Mouse (Mus musculus) MEL (cell line): ENCODE measurements at regions not wholly inside any gene's neighbourhood (a gene's known extent, or its start where the extent isn't known, plus 50 kb on each side); places are given as distances from the start of the nearest gene placed in this dataset.

Source experiments
- DNase-seq: peaks from one replicate; pipeline ENCODE4 v3.0.0; 2011; ENCODE audit warnings: low read depth, low spot score
- H3K27ac ChIP-seq: 2 replicates; pipeline ENCODE4 v1.5.1; 2012; ENCODE audit warnings: low read depth, mild to moderate bottlenecking, control low read depth, low read length, moderate library complexity; ENCODE audit not compliant: control insufficient read depth
- H3K27me3 ChIP-seq, 2 experiments: fragments of 150-350 bp in 1 of 2; sonication (generic) in 1 of 2; 2 replicates each; pipeline ENCODE4 v1.6.1; 2012; ENCODE audit warnings: low read length in 2 of 2, mild to moderate bottlenecking in 2 of 2, improper control_type of control experiment in 1 of 2, moderate library complexity in 1 of 2; ENCODE audit not compliant: insufficient read depth in 2 of 2, control insufficient read depth in 1 of 2
- H3K36me3 ChIP-seq, 2 experiments: 2 replicates each; pipeline ENCODE4 v1.6.1; 2012 to 2014; ENCODE audit warnings: low read length in 2 of 2, improper control_type of control experiment in 1 of 2, inconsistent platforms in 1 of 2, mild to moderate bottlenecking in 1 of 2; ENCODE audit not compliant: insufficient read depth in 2 of 2, control insufficient read depth in 1 of 2
- H3K4me1 ChIP-seq, 2 experiments: fragments of 150-350 bp in 1 of 2; sonication (generic) in 1 of 2; 2 replicates each; pipeline ENCODE4 v1.6.1; 2012; ENCODE audit warnings: low read length in 2 of 2, improper control_type of control experiment in 1 of 2, mild to moderate bottlenecking in 1 of 2; ENCODE audit not compliant: insufficient read depth in 2 of 2, control insufficient read depth in 1 of 2
- H3K4me3 ChIP-seq, 2 experiments: fragments of 150-350 bp in 1 of 2; sonication (generic) in 1 of 2; 2 replicates each; pipeline ENCODE4 v1.5.1; 2012; ENCODE audit warnings: low read depth in 2 of 2, low read length in 2 of 2, mild to moderate bottlenecking in 2 of 2, moderate library complexity in 2 of 2, control low read depth in 1 of 2, improper control_type of control experiment in 1 of 2; ENCODE audit not compliant: control insufficient read depth in 1 of 2, insufficient read depth in 1 of 2
- H3K79me2 ChIP-seq: 2 replicates; pipeline ENCODE4 v1.6.1; 2012; ENCODE audit warnings: mild to moderate bottlenecking, low read length, moderate library complexity; ENCODE audit not compliant: control insufficient read depth, poor library complexity, insufficient read depth
- H3K9ac ChIP-seq: 2 replicates; pipeline ENCODE4 v1.6.1; 2012; ENCODE audit warnings: low read depth, mild to moderate bottlenecking, control low read depth, low read length, moderate library complexity; ENCODE audit not compliant: control insufficient read depth, poor library complexity, severe bottlenecking
- H3K9me3 ChIP-seq: fragments of 150-350 bp; sonication (generic); replicated peaks from 2 replicates; pipeline ENCODE4 v1.6.1; 2012; ENCODE audit warnings: mild to moderate bottlenecking, low read length, improper control_type of control experiment, moderate library complexity; ENCODE audit not compliant: insufficient read depth
- BHLHE40 ChIP-seq: IDR thresholded peaks from 2 replicates; pipeline ENCODE4 v1.6.1; 2012; ENCODE audit warnings: low read depth, mild to moderate bottlenecking, inconsistent platforms, low read length, improper control_type of control experiment, borderline replicate concordance
- CHD2 ChIP-seq: IDR thresholded peaks from 2 replicates; pipeline ENCODE4 v1.6.1; 2011; ENCODE audit warnings: low read length, improper control_type of control experiment
- E2F4 ChIP-seq: IDR thresholded peaks from 2 replicates; pipeline ENCODE4 v1.6.1; 2011; ENCODE audit warnings: low read depth, low read length, improper control_type of control experiment, borderline replicate concordance
- GABPA ChIP-seq: IDR thresholded peaks from 2 replicates; pipeline ENCODE4 v1.6.1; 2012; ENCODE audit warnings: low read depth, mild to moderate bottlenecking, inconsistent platforms, low read length, improper control_type of control experiment, moderate library complexity
- HCFC1 ChIP-seq: IDR thresholded peaks from 2 replicates; pipeline ENCODE4 v1.6.1; 2012; ENCODE audit warnings: low read depth, mild to moderate bottlenecking, inconsistent platforms, low read length, improper control_type of control experiment, moderate library complexity
- KAT2A ChIP-seq: conservative IDR thresholded peaks from 2 replicates; pipeline ENCODE4 v1.6.1; 2012; ENCODE audit warnings: low read depth, low read length, improper control_type of control experiment, inconsistent platforms
- MEF2A ChIP-seq: IDR thresholded peaks from 2 replicates; pipeline ENCODE4 v1.6.1; 2014; ENCODE audit warnings: low read depth, mild to moderate bottlenecking, inconsistent platforms, low read length, improper control_type of control experiment; ENCODE audit not compliant: poor library complexity, insufficient replicate concordance, severe bottlenecking; ENCODE audit errors: extremely low read depth
- MYB ChIP-seq: IDR thresholded peaks from 2 replicates; pipeline ENCODE4 v1.6.1; 2011; ENCODE audit warnings: mild to moderate bottlenecking, low read depth, low read length, improper control_type of control experiment
- MYC ChIP-seq: IDR thresholded peaks from 2 replicates; pipeline ENCODE4 v1.6.1; 2011; ENCODE audit warnings: low read depth, mild to moderate bottlenecking, low read length, improper control_type of control experiment, moderate library complexity
- NELFE ChIP-seq: IDR thresholded peaks from 2 replicates; pipeline ENCODE4 v1.6.1; 2011; ENCODE audit warnings: low read depth, low read length, improper control_type of control experiment
- POLR2A ChIP-seq, 2 experiments: IDR thresholded peaks; 2 replicates each; pipeline ENCODE4 v1.6.1; 2011 to 2012; ENCODE audit warnings: low read length in 2 of 2, mild to moderate bottlenecking in 2 of 2, control low read depth in 1 of 2, improper control_type of control experiment in 1 of 2, low read depth in 1 of 2, moderate library complexity in 1 of 2; ENCODE audit not compliant: control insufficient read depth in 1 of 2, insufficient read depth in 1 of 2, poor library complexity in 1 of 2
- POLR2AphosphoS5 ChIP-seq: IDR thresholded peaks from 2 replicates; pipeline ENCODE4 v1.6.1; 2012; ENCODE audit warnings: low read depth, borderline replicate concordance, mild to moderate bottlenecking, inconsistent platforms, low read length, moderate library complexity, mixed read lengths
- SMC3 ChIP-seq: IDR thresholded peaks from 2 replicates; pipeline ENCODE4 v1.6.1; 2011; ENCODE audit warnings: low read depth, low read length, improper control_type of control experiment
- TCF12 ChIP-seq: IDR thresholded peaks from 2 replicates; pipeline ENCODE4 v1.6.1; 2014; ENCODE audit warnings: low read depth, mild to moderate bottlenecking, inconsistent platforms, low read length, improper control_type of control experiment, moderate library complexity
- USF2 ChIP-seq, 2 experiments: IDR thresholded peaks; 2 replicates each; pipeline ENCODE4 v1.6.1; 2011 to 2012; ENCODE audit warnings: improper control_type of control experiment in 2 of 2, low read length in 2 of 2, borderline replicate concordance in 1 of 2, inconsistent platforms in 1 of 2, low read depth in 1 of 2, mild to moderate bottlenecking in 1 of 2; ENCODE audit not compliant: insufficient read depth in 1 of 2
- ZC3H11A ChIP-seq: IDR thresholded peaks from 2 replicates; pipeline ENCODE4 v1.6.1; 2012; ENCODE audit warnings: low read depth, mild to moderate bottlenecking, inconsistent platforms, low read length, improper control_type of control experiment
- ZKSCAN1 ChIP-seq: IDR thresholded peaks from 2 replicates; pipeline ENCODE4 v1.6.1; 2012; ENCODE audit warnings: low read depth, mild to moderate bottlenecking, inconsistent platforms, low read length, improper control_type of control experiment, moderate library complexity
- ZNF384 ChIP-seq: IDR thresholded peaks from 2 replicates; pipeline ENCODE4 v1.6.1; 2012; ENCODE audit warnings: low read depth, mild to moderate bottlenecking, inconsistent platforms, low read length, improper control_type of control experiment

DNA sequence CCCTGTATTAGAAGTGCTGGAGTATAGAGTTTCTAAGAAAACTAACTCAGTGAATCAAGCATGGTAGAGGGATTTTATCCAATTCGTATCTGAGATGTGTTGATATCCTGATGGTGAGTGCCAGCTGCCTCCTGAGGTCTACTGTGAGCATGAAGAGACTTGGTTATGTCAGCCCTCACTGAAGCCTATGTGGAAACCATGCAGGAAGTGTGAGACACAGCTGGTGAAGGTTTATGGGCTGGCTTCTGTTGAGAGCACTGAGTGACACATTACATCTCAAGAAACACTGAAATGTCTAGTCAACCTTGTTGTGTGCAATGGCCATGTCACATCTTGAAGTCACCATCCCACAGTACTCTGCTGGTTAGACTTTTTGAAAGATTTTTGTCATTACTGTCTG, 104.6 kb downstream of the Psmg1 start:
- H3K9me3 ChIP-seq, result no peaks in the 10 kb centered on the region
- H3K4me1 ChIP-seq, result no peaks in the 10 kb centered on the region
- H3K36me3 ChIP-seq, result no peaks in the 10 kb centered on the region
- no peak overlapping the region for H3K9ac ChIP-seq
- no peak overlapping the region for H3K27ac ChIP-seq
- no peak overlapping the region for H3K4me3 ChIP-seq
- no peak for TF ChIP-seq MYB
- TF ChIP-seq GABPA, result no peak
- no peak for TF ChIP-seq ZNF384
- no peak for TF ChIP-seq ZKSCAN1
- TF ChIP-seq POLR2A (IDR thresholded peaks at IDR 0.05; ENCODE audit: control insufficient read depth in 1 of 2, insufficient read depth in 1 of 2, low read depth in 1 of 2, low read length in 2 of 2, poor library complexity in 1 of 2), result no peak
- no peak for TF ChIP-seq CHD2
- TF ChIP-seq MEF2A, result no peak
- TF ChIP-seq BHLHE40, result no peak
- TF ChIP-seq HCFC1, result no peak
- no peak for TF ChIP-seq POLR2AphosphoS5
- no peak for TF ChIP-seq MYC
- no peak for TF ChIP-seq SMC3
- no peak for TF ChIP-seq ZC3H11A
- no peak for TF ChIP-seq TCF12
- no peak for TF ChIP-seq NELFE
- no peak for TF ChIP-seq KAT2A
- TF ChIP-seq USF2 (IDR thresholded peaks at IDR 0.05; ENCODE audit: borderline replicate concordance in 1 of 2, insufficient read depth in 1 of 2, low read depth in 1 of 2, low read length in 2 of 2), result no peak
- no peak for TF ChIP-seq E2F4
- H3K79me2 ChIP-seq, result no peaks in the 10 kb centered on the region
- no peak for DNase-seq
- peaks cover 0 to 1% of the 10 kb centered on the region in 2 experiments; a peak in 2 of 4 replicates for H3K27me3 ChIP-seq

- Histone ChIP-seq H3K4me3 (no peak overlapping the region), H3K36me3 (no peaks in the 10 kb centered on the region), H3K4me1 (no peaks in the 10 kb centered on the region), H3K79me2 (no peaks in the 10 kb centered on the region), H3K9ac (no peak overlapping the region), H3K27ac (no peak overlapping the region), H3K27me3 (no peaks in the 10 kb centered on the region; a peak in 2 of 4 replicates), H3K9me3 (no peaks in the 10 kb centered on the region)
- TF ChIP-seq POLR2A (IDR thresholded peaks at IDR 0.05; ENCODE audit: control insufficient read depth in 1 of 2, insufficient read depth in 1 of 2, low read depth in 1 of 2, low read length in 2 of 2, poor library complexity in 1 of 2) (no peak), ZNF384 (no peak), POLR2AphosphoS5 (peak; percentile 61; the same call in 1 of the 2 replicates)
- no peak for DNase-seq
These were observed 117.5 kb downstream of the Psmg1 start for GRCm38 (mm10) chr16:95873297-95873696.
